Mouse (Mus musculus): ENCODE measurements around the gene Fam90a1a.

DNA sequence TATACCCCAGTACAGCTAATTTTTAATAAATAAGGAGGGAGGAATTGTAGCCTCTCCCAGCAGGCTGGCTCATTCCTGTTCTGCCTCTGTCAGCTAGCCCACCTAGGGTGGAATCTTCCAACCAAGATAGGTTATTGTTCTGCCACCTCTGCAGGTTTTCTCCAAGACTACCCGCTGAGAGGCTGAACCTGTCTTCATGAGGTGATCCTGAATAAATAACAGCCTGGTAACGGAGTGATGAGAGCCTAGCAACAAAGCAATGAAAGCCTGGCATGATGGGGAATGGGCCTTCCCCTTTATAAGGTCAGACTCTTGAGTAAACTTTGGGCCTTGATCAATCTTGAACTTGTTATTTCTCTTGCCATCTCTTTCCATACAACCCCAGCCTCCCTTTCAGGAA is 46.0 kb upstream of the Fam90a1a start:
- no peak for TF ChIP-seq POLR2A (IDR thresholded peaks at IDR 0.05; ENCODE audit: insufficient read length, low read depth)
- no peak for TF ChIP-seq REST (IDR thresholded peaks at IDR 0.05; ENCODE audit: insufficient read depth, insufficient read length)
- no peak for TF ChIP-seq MAX (IDR thresholded peaks at IDR 0.05; ENCODE audit: low read depth)
- no peak for TF ChIP-seq E2F4 (IDR thresholded peaks at IDR 0.05; ENCODE audit: insufficient read depth)
- TF ChIP-seq POLR2AphosphoS2 (IDR thresholded peaks at IDR 0.05; ENCODE audit: insufficient read length, low read depth): no peak
- TF ChIP-seq USF1 (IDR thresholded peaks at IDR 0.05; ENCODE audit: low read depth): no peak
- no peak for TF ChIP-seq MYOD1 (IDR thresholded peaks at IDR 0.05; ENCODE audit: control insufficient read depth in 1 of 3, insufficient read length in 2 of 3, low read depth in 2 of 3)
- TF ChIP-seq MYOG (IDR thresholded peaks at IDR 0.05; ENCODE audit: control insufficient read depth in 1 of 3, insufficient read depth in 1 of 3, insufficient read length in 2 of 3, low read depth in 2 of 3): no peak
